Mouse (Mus musculus) left cerebral cortex, adult 18-20 months (tissue): ENCODE results near the gene Rasl12. TPM values are rescaled to one million over a fixed set of nuclear protein-coding genes. Genes with fewer than 3 reads are reported as not detected.

Experiments
- DNase-seq, 2 experiments: peaks; one replicate each; pipeline ENCODE4 v3.0.0; 2021 to 2022; ENCODE audit warnings: low spot score in 2 of 2, mixed read lengths in 1 of 2
- total RNA-seq, 2 experiments: library from RNA; stranded (reverse); gene quantifications; 2 replicates each; pipeline ENCODE4 v1.2.3; 2021

Gene Rasl12
- total RNA-seq, 2 experiments from 2014 or later, result 2.4 to 2.7 TPM

GRCm38 (mm10) chr9:65392638-65393364 lies 5.5 kb upstream of the Rasl12 start:
- peak; percentile 69 to 70 for DNase-seq

- DNase-seq, result no peak
Observed at GRCm38 (mm10) chr9:65393606-65394005, 4.7 kb upstream of the Rasl12 start.

- no peak for DNase-seq
Observed at GRCm38 (mm10) chr9:65394360-65394759, 3.9 kb upstream of the Rasl12 start.

- DNase-seq, result no peak
Observed at GRCm38 (mm10) chr9:65399934-65400333, 1.6 kb downstream of the Rasl12 start.

- DNase-seq, result peak; percentile 66 to 75
Observed at GRCm38 (mm10) chr9:65404331-65405183, 6.3 kb downstream of the Rasl12 start.

- no peak for DNase-seq
Observed at GRCm38 (mm10) chr9:65405184-65405449, 6.8 kb downstream of the Rasl12 start.

GRCm38 (mm10) chr9:65407327-65407726 lies 9.0 kb downstream of the Rasl12 start:
- no peak for DNase-seq

GRCm38 (mm10) chr9:65407861-65408260 lies 9.6 kb downstream of the Rasl12 start:
- DNase-seq, result no peak

GRCm38 (mm10) chr9:65408871-65409295 lies 10.6 kb downstream of the Rasl12 start:
- no peak for DNase-seq

- DNase-seq, result no peak
Observed at GRCm38 (mm10) chr9:65410378-65410777, 12.1 kb downstream of the Rasl12 start.

GRCm38 (mm10) chr9:65411326-65411725 lies 13.0 kb downstream of the Rasl12 start:
- no peak for DNase-seq

GRCm38 (mm10) chr9:65417738-65418137 lies 19.4 kb downstream of the Rasl12 start:
- DNase-seq, result no peak

GRCm38 (mm10) chr9:65419633-65420032 lies 21.3 kb downstream of the Rasl12 start:
- DNase-seq, result no peak

GRCm38 (mm10) chr9:65422760-65423501 lies 24.6 kb downstream of the Rasl12 start, which contains the start of gene Slc51b:
Gene Slc51b, minus strand, starts transcription at chr9:65422955.
- no peak for DNase-seq

- DNase-seq, result no peak
Observed at GRCm38 (mm10) chr9:65424393-65424792, 26.1 kb downstream of the Rasl12 start.

GRCm38 (mm10) chr9:65427511-65427910 lies 29.2 kb downstream of the Rasl12 start:
- DNase-seq, result no peak

- DNase-seq, result no peak
Observed at GRCm38 (mm10) chr9:65428003-65428402, 29.7 kb downstream of the Rasl12 start.

GRCm38 (mm10) chr9:65430401-65430800 lies 32.1 kb downstream of the Rasl12 start:
- no peak for DNase-seq

- DNase-seq, result no peak
Observed at GRCm38 (mm10) chr9:65430921-65431320, 32.6 kb downstream of the Rasl12 start.

- peak; percentile 89 to 94 for DNase-seq
Observed at GRCm38 (mm10) chr9:65432236-65432635, 33.9 kb downstream of the Rasl12 start.

- DNase-seq, result peak in 1 of 2 experiments; percentile 20
Observed at GRCm38 (mm10) chr9:65434140-65434539, 35.8 kb downstream of the Rasl12 start.

GRCm38 (mm10) chr9:65435211-65435610 lies 36.9 kb downstream of the Rasl12 start:
- no peak for DNase-seq
